Mouse (Mus musculus) regulatory T cell (primary cell): ENCODE measurements around the gene Smco1.

Experiments used
- in situ Hi-C: fragments of 300-600 bp; cut with MboI, MseI; formaldehyde crosslinking; loops from one replicate; pipeline ENCODE4 v1.15.1; 2025; ENCODE audit warnings: high pct_unique_total_duplicates

Gene Smco1

GRCm38 (mm10) chr16:32311970-32312369 lies 40.7 kb downstream of the Smco1 start:
- in situ Hi-C loops: no loop called here

- in situ Hi-C loops: no loop called here
These were observed 41.1 kb downstream of the Smco1 start for GRCm38 (mm10) chr16:32312386-32312785.

GRCm38 (mm10) chr16:32312859-32313258 lies 41.6 kb downstream of the Smco1 start:
- in situ Hi-C loops: no loop called here

GRCm38 (mm10) chr16:32316601-32317000 lies 45.3 kb downstream of the Smco1 start:
- in situ Hi-C loops: no loop called here

- in situ Hi-C loops: loop anchor here (5.0 kb wide), 1 partner anchor 42 kb away; no protein-coding TSS in a partner anchor
These were observed 52.7 kb downstream of the Smco1 start for GRCm38 (mm10) chr16:32323953-32324352.
